Mouse (Mus musculus) testis, postnatal 10 days (tissue): ENCODE results near the gene Ube2k.
"Not testable (repeated sequence)": the region's sequence is repeated elsewhere in the genome, so short reads cannot be mapped to it uniquely, and the experiment has no call there.

Experiments used
- DNase-seq: peaks from one replicate; pipeline ENCODE4 v3.0.0; 2021; ENCODE audit warnings: low spot score

Gene Ube2k

DNA sequence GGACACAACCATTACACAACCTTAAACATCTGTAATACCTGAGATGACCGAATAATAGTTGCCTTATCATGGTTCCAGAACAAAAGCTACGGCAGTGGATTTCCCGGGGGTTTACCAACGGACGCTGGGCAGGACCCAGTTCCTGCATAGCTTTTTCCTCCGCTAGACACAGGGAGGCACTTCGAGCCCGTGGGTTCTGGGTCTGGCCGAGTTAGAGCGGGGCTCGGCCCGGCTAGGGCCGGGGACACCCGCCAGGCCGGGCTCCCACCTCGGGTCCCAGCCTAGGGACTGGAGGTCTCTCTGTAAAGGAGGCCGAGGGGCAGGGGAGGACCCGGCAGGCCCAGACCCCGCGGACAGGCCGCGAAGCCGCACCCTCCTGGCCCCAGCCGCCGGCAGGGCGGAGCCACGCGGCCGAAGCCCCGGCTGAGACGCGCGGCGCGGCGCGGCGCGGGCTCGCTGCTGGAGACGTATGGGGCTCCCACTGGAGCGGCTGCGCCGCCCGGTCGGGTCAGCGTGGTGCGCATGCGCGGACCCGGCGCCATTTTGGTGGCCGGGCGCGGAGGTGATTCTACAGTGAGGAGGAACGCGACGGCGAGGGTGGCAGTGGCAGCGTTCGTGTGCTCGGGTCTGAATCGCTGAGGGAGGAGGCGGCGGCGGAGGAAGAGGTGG is at the start of gene Ube2k, which contains the start of gene Smim14:
Gene Ube2k (plus strand): TSS at position 483 of the 669 bp plus-strand sequence.
Gene Smim14 (minus strand): TSS at position 434 of the 669 bp plus-strand sequence.
- DNase-seq: peak; percentile 95

DNA sequence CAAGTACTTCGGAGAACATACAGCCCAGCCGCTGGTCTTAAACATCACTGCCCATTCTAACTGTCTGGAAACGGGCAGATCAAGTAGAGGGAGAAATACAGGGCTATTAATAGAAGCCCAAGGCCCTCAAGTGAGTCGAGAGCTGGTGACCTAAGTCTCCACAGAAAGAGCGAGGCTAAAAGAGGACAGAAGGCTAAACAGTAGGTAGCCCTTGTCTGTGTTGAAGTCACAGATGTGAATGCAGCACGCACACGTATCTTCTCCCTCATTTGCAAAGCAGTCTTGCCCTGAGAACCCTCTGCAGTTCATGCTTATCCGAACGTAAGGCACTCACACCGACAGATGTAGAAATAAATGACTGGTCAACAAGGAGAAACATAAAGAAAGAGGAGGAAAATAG is 49.7 kb upstream of the Ube2k start:
- no peak for DNase-seq

DNA sequence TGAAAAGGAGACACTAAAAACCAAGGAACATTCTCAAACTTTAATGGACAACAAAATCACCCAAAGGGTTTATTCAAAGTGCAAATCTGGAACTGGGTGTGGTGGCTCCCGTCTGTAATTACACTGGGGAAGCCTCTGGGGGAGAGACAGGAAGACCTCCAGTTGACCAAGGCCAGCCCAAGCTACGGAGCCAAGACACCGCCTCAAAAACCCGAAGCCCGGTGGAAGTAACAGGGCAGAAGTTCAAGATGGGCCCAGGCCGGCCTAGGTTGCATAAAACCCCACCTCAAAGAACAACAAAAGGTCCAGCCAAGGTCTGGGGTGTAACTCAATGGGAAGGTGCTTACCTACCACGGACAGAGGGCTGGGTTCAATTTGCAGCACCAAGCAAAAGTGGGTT is 48.3 kb upstream of the Ube2k start:
- DNase-seq: no peak

DNA sequence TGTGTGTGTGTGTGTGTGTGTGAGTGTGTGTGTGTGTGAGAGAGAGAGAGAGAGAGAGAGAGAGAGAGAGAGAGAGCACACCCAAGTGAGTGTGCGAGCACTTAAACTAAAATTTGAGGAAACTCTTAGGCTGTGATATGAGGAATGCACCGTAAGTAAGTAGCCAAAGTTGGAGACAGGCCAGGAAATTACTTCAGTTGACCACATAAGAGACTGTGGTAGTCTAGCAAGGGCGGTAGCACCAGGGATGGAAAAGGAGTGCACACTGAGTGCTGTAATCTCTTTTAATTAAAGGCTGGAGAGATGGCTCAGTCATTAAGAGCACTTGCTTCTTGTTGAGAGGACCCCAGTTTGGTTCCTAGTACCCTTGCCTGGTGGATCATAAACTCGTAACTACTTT is 47.2 kb upstream of the Ube2k start:
- DNase-seq: no peak

DNA sequence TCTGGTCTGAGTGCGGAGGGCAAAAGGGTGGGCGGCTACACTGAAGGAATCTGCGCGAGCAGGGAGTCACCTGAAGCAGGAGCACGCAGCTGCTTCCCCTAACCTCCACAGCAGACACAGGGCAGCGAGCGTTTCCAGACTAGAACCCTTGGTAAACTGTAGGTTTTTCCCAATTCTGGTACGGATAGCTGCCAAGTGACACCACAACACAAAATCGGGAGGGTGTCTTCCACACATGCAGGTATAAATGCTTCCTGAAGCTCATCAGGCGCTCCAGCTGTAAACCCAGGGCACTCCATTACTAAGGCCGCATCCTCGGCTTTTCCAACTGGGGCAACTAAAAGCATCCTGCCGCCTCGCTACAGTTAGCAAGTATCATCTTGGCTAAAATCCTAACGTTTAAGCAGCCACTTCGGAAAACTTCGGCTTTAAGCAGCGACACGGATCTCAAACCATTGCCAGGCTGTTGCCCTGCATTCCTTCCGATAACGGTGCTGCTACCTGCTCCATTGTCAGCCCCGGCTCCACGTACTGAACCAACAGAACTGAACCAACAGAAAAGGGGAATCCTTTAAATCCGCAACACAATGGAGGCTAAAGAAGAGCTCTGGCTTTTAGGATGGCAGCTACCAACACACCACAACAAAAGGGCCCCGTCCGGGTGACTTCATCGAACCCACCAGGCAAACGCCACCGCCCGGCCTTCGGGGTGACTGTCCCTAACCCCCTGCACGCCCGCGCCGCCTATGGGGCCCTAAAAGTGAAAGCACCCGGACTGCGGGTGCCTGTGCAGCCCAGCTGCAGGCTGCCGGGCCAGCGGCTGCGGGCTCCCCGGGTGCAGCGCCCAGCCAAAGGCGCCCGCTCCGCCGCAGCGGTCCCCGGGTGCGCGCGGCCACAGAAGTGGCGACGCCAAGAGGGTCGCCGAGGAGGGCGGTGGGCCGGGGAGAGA is 45.0 kb upstream of the Ube2k start:
- peak; percentile 80 for DNase-seq

DNA sequence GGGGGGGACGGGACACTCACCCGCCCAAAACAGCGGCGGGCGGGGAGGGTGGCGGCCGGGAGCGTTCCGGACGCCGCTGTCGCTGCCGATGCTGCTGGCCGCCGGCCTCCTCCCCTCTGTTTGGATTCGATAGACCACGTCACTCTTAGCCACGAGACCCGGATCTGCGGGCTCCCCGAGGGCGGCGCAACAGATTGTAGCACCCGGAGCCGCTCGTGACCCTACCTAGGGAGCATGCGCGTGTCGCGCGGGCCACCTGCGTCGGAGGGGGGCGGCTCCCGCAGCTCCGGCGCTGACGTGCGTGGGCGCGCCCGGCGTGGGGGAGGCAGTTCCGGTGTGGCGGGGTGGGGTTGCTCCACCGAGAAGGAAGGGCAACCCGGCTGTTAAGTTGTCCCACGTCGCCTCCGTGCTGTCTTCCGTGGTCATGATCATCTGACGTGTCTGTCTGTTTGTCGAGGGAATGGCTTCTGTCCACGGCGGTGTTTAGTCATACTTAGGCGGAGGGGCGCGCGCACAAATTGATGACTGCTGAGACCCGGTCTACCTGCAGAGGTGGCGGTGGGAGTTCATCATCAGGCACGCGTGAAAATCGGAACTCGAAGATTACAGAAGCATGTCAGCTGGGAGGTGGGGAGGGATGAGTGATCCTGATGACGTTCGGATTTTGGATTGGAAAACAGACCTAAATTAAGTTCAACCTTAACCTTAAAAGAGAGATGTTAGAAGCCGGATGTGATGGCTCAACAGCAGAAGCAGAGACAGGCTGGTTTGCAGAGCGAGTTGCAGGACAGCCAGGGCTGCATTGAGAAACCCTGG is 44.1 kb upstream of the Ube2k start, which contains the start of gene Gm43552:
Gene Gm43552 (minus strand): TSS at position 118 of the 816 bp plus-strand sequence.
- peak; percentile 96 for DNase-seq

DNA sequence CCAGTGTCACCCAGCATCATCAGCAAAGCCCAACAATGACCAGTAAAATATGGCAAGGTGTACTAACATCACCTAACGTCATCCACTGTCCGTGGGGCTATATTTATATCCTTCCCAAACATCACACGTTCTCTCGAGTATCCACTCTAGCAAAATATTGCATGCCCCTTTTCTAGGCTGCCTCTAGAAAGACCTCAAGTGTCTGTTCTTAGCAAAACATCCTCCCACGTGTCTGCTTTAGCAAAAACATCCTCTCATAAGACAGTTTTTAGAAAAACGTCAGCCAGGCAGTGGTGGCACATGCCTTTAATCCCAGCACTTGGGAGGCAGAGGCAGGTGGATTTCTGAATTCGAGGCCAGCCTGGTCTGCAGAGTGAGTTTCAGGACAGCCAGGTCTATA is 36.8 kb upstream of the Ube2k start:
- no peak for DNase-seq

DNA sequence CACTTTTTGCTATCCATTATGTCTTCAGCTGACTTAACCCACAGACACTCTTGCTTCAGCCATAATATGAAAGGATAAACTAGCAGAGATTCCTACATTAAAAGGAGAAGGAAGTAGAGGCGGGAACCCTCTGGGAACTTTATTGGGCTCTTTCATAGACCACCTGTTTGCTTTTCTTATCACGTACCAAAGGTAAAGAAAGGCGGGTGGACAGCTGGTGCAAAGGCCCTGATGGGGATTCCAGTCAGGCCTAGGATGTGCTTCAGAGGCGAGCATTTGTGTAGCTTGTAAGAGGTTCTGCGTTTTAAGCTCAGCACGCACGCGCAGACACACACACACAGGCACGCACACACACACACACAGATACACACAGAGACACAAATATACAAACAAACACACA is 35.6 kb upstream of the Ube2k start:
- DNase-seq: no peak

DNA sequence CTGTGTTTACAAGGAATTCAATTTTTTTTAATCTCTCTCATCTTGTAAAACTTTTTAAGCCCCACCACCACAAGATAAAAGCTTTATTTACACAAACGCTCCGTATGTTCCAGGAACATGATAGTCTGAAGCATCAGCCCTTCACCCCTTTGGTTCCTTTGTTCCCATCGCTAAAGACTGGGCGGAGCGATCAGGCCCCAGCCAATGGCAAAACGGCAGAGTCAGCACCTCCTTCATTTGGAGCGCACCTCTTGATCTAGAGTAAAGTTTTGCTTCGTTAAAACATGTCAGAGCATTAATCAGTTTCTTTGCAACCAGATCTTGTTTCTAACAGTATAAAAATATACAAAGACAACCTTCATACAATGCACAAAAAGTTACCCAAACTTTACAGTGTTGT is 31.2 kb upstream of the Ube2k start:
- DNase-seq: peak; percentile 53

DNA sequence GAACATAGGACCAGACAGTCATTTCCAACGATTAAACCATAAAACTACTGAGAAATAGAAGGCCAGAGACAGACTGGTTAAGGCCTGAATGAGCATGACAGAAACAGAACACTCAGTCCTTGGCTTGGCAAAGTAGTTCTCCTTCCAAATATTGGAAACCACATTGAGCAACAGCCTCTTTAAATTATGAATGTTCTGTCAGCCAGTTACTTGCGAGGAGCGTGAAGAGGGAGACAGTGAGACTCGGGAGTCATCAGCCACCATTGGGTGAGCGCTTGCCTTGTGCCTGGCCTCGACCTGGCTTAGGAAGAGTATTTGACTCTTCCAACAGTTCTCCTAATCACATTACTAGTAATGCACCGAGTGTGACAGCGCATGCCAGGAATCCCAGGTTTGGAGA is 28.6 kb upstream of the Ube2k start:
- no peak for DNase-seq

DNA sequence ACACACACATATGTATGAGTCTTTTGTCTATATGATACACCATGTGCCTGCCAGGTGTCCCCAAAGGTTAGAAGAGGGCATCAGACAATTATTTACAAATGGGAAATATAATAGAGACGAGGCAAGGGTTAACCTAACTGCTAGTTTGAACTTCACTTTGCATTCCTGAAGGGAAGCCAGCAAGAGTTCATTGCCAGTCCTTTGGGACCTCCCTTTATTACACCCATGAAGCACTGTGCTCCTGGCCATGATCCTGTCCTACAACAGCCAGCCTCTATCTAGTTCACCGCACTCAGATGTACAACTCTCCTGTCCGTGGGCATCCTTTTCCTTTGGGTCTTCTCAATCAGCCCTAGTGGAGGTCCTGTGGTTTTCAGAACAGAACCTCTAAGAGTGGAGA is 23.5 kb upstream of the Ube2k start:
- no peak for DNase-seq

DNA sequence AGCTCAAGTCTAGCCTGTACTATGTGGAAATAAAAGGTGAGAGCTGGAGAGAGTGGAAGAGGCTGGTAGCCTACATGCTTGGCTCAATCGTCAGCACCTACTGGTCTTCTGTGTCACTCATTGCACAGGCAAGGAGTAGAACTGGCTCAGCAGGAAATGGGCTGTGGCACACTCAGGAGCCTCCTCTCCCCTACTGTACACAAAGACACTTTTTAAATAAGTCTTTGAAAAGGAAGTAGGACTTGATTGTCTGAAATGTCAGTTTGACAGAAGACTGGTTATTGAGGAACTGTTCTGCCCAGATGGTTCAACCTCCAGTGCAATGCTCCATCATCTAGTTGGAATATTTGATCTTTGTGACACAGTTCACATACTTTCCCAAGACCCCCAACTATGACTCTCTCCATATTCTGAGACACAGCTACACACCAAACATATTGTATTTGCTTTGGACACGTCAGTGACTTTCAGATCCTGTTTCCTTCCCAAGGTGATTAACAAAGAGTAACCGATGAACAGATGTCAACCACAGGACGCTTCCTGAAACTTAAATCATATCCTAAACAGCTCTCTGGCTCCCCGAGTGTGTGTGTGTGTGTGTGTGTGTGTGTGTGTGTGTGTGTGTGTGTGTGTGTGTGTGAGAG is 22.3 kb upstream of the Ube2k start:
- DNase-seq: no peak

DNA sequence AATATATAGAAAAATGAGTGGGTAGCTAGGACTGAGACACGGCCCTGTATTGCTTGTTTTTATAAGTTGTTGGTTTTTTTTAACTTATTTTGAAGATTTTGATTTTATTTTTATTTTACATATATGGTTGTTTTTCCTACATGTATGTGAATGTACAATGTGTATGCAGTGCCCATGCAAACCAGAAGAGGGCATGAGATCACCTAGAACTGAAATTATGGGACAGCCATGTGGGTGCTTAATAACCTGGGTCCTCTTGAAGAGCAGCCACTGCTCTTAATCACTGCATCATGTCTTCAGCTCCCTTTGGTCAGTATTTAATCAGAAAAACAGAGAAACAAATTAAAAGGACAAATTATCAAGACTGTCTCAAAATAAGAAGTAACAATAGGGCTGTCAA is 15.2 kb upstream of the Ube2k start:
- DNase-seq: no peak

DNA sequence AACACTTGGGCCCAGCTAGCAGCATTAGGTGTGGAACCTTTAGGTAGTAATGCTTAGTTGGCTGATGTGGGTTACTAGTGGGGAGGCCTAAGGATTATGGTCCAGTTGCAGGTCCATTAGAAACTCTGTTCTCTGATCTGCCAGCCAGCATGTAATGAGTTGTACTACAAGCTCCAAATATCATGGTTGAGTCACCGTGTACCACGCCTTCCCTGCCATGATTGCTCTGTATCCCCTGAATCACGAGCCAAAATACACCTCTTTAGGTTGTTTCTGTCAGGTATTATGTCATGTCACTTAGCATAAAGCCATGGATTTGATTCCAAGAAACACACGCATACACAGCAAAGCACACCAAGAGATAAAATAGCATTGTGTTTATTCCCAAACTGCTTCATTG is 12.2 kb upstream of the Ube2k start:
- DNase-seq: no peak

DNA sequence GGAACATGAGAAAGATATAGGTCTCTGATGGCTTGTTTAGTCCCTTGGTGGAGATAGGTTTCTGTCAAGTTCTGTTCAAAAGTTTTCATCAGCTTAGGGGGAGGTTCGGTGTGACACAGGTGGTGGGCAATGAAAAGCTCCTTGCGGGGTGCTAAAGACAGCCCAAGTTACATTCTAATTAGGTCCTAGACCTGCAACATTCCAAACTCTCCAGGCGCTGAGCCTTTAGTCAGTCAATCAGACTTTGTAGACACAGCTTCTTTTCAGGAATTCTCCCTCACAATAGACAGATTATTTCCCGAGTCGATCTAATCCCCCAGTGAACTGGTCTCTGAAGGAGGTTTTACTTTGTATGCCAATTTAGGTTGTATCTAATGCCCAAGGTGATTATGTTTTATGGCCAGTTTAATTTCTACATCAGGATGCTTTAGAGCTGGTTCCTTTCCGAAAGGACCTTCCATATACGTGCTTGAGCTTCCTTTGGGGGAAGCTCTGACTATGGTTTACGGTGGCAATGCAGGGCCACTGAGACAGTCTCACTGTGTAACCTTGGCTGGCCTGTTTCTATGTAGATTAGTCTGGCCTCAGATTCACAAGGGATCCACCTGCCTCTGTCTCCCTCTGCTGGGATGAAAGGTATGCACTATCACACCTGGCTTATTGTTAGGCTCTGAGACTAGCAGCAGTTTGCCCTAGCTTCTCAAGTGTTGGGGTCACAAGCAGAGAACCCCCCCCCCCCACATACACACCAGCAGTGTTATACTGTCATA is 11.2 kb upstream of the Ube2k start:
- no peak for DNase-seq

DNA sequence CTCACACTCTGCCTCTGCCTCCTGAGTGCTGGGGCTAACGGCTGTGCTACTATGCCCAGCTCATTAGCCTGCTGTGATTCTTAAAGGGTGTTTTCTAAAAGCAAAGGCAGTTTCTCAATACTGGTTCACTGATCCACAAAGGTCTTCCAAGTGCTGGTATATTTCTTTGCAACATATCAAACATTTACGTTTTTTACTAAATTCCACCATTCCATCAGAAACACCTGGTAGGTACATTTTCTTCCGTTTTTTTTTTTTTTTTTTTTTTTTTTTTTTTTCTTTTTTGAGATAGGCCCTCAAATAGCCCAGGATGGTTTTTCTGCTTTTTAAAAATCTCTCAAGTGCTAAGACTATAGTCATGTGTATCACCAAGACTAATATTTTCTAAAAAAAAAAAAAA is 5.8 kb upstream of the Ube2k start:
- DNase-seq: no peak

DNA sequence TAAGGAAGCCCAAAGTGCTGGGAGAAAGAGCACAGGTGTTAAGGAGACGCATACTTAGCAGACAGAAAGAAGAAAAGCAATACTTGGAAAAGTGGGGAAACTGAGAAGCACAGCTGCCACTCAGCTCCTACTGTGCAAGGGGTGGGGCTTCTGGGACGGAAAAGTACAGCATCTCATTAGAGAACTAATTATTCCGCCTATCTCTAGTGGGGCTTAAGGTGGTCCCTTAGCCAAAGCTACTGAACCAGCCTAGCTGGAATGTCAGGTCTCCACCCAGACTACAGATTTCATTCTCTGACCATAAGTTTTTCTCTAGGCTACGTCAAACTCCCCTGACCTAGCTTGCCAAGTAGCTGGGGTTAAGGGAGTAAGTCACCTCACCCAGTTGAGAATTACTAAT is 2.5 kb upstream of the Ube2k start:
- no peak for DNase-seq

DNA sequence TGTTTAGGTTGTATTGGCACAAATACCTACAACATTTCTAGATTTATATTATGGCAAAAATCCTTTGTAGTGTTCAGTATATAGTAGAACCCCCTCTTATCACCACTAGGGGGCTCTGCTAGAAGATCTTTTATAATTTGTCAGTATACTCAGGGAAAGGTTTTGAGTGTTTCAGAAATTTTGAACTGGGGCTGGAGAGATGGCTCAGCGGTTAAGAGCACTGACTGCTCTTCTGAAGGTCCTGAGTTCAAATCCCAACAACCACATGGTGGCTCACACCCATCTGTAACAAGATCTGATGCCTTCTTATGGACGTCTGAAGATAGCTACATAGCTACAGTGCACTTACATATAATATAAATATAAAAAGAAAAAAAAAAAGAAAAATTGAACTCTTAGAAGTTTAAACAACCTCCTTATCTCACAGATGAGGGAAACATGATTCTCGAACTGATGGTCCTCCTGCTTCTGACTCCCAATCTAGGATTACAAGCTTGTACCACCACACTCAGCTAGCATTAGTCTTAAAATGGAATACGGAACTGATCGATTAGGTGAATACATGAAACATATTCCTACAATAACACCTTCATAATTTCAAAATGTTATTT is 1.5 kb upstream of the Ube2k start:
- no peak for DNase-seq

DNA sequence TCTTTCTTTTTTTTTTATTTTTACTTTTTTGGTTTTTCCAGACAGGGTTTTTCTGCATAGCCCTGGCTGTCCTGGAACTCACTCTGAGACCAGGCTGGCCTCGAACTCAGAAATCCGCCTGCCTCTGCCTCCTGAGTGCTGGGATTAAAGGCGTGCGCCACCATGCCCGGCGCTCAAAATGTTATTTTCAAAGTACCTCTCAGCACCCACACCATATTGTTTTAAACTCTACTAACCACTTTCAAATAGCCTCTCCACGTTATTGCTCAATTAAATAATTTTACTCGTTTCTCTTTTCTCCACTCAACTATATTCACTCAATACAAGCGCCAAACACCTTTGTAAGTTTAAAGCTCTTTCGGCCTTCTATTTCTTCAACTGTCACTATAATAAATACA is 966 bp upstream of the Ube2k start:
- DNase-seq: not testable (repeated sequence)

DNA sequence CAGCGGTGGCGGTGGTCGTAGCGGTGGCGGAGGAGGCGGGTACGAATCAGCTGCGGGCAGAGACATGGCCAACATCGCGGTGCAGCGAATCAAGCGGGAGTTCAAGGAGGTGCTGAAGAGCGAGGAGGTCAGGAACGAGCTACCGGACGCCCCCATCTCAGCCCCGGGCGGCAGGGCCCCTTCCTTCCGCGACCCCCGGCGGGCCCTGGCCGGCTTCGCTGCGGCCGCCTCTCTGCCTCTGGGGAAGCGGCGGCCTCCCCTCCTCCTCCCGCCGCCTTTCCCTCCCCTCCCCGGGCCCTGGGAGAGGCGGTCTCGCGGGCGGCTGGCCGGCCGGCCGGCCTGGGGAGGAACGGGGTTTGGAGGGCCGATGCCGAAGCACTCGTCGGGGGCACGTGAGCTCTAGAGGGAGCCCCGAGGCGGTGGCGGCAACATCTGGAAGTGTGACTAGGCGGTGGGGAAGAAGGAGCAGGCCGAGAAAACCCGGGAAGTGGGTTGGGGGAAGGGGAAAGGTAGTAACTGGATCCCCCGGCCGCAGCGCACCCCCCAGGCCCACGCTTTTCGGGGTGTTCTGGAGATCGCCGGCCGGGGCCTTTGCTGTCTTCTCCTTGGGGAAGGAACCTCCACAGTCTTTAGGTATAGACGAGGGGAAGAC is 513 bp downstream of the Ube2k start:
- peak; percentile 71 for DNase-seq
